Mouse (Mus musculus) testis, adult 2 months (tissue): Measurements from ENCODE around the gene Ehd1.

Experiments used
- CTCF ChIP-seq: fragments of 200-500 bp; IDR thresholded peaks from 2 replicates; pipeline ENCODE4 v1.5.1; 2012; ENCODE audit warnings: low read depth, mild to moderate bottlenecking, inconsistent platforms, low read length, moderate library complexity; ENCODE audit not compliant: control insufficient read depth, insufficient read depth, insufficient replicate concordance
- POLR2A ChIP-seq: fragments of 200-500 bp; IDR thresholded peaks from 2 replicates; pipeline ENCODE4 v1.6.1; 2012; ENCODE audit warnings: low read depth, mild to moderate bottlenecking, inconsistent platforms, low read length, moderate library complexity; ENCODE audit not compliant: control insufficient read depth

- TF ChIP-seq CTCF (no peak), POLR2A (no peak)
Measured at GRCm38 (mm10) chr19:6245806-6246205, 30.7 kb upstream of the Ehd1 start.
